29 mouse cellular contexts compared by ENCODE assay signal in the genomic region with DNA sequence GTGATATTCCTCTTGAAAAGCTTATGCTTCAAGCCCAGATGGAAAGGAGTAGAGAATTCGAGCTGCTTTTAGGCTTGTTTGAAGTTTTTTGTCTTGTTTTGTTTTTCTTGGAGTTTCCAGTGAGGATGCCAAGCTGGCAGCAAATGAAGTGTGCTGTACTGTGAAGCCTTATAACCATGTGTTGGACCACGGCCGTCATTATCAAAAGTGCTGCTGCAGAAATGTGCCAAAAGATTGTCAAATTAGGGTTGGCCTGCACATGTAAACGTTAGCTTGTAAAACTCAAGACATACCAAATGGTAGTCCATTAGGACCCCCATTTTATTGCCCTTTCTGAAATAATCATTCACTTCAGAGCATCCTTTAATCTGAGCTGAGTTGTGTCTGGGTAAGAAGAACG.
DNase-seq lines count a peak whose midpoint lies in the region; ATAC-seq and TF ChIP-seq lines count a peak whose summit lies in the region.
"Had no signal": no experiment of that assay in that cellular context is flagged by ENCODE, and none has a peak within 500 bp of the region (broad histone marks: within the 10 kb centered on the region; RNA-seq: fewer than 3 reads in every experiment).

No protein-coding gene starts in this region.

- no peaks in the 10 kb centered on the region for H3K4me1 ChIP-seq in hindbrain, postnatal 0 days (ENCODE audit: insufficient read depth, low read length)
- H3K4me1 ChIP-seq in hindbrain, embryonic 14.5 days (replicated peaks; ENCODE audit: control insufficient read depth, insufficient read depth, low read length) = no peaks in the 10 kb centered on the region; the same call in 1 of the 2 replicates
- no peaks in the 10 kb centered on the region for H3K4me1 ChIP-seq in midbrain, postnatal 0 days (ENCODE audit: insufficient read depth, low read length)
- H3K4me1 ChIP-seq in midbrain, embryonic 15.5 days = peaks cover 7% of the 10 kb centered on the region
- H3K4me1 ChIP-seq in forebrain, postnatal 0 days (ENCODE audit: insufficient read depth) = no peaks in the 10 kb centered on the region
- H3K4me1 ChIP-seq in kidney, embryonic 15.5 days = no peaks in the 10 kb centered on the region
- H3K4me1 ChIP-seq: heart, embryonic 12.5 days; hindbrain, embryonic 13.5 days; neural tube, embryonic 12.5 days had no signal

- peak; percentile 12 for DNase-seq in hindbrain, postnatal 0 days (ENCODE audit: low spot score)
- DNase-seq in hindbrain, embryonic 14.5 days (ENCODE audit: low spot score) = no peak
- peak; percentile 22 for DNase-seq in midbrain, postnatal 0 days (ENCODE audit: low spot score)
- peak; percentile 61 for DNase-seq in forebrain, postnatal 0 days
- no peak for DNase-seq in retina, postnatal 1 day
- DNase-seq: adrenal gland, postnatal 14 days; cerebellum, adult 18-20 months; cerebellum, postnatal 14 days; heart, adult 2 months; heart, postnatal 4 days; kidney, adult 18-20 months; kidney, postnatal 36 days; right cerebral cortex, postnatal 4 days; thymus, adult 2 months; thymus, postnatal 36 days had no signal

- no peaks in the 10 kb centered on the region for H3K9me3 ChIP-seq in hindbrain, postnatal 0 days (ENCODE audit: low read length)
- no peaks in the 10 kb centered on the region for H3K9me3 ChIP-seq in hindbrain, embryonic 14.5 days (ENCODE audit: control insufficient read depth, low read length)
- H3K9me3 ChIP-seq in midbrain, postnatal 0 days (ENCODE audit: low read length) = no peaks in the 10 kb centered on the region
- no peaks in the 10 kb centered on the region for H3K9me3 ChIP-seq in midbrain, embryonic 15.5 days
- H3K9me3 ChIP-seq in forebrain, postnatal 0 days (ENCODE audit: low read length) = no peaks in the 10 kb centered on the region
- H3K9me3 ChIP-seq in kidney, embryonic 15.5 days (replicated peaks) = no peaks in the 10 kb centered on the region
- H3K9me3 ChIP-seq: heart, embryonic 12.5 days; hindbrain, embryonic 13.5 days; limb, embryonic 12.5 days; midbrain, embryonic 10.5 days; neural tube, embryonic 12.5 days had no signal

- no peak overlapping the region for H3K9ac ChIP-seq in hindbrain, postnatal 0 days (replicated peaks; ENCODE audit: low read length)
- H3K9ac ChIP-seq in hindbrain, embryonic 14.5 days = no peak overlapping the region
- H3K9ac ChIP-seq in midbrain, postnatal 0 days (replicated peaks; ENCODE audit: low read length, poor library complexity, severe bottlenecking) = no peak overlapping the region
- no peak overlapping the region for H3K9ac ChIP-seq in midbrain, embryonic 15.5 days
- H3K9ac ChIP-seq in forebrain, postnatal 0 days = no peak overlapping the region
- H3K9ac ChIP-seq in kidney, embryonic 15.5 days = no peak overlapping the region
- H3K9ac ChIP-seq: heart, embryonic 12.5 days; hindbrain, embryonic 13.5 days; limb, embryonic 12.5 days; neural tube, embryonic 12.5 days had no signal

- no peak for TF ChIP-seq CTCF in hindbrain, postnatal 0 days (IDR thresholded peaks at IDR 0.05; ENCODE audit: low read depth)
- TF ChIP-seq CTCF in midbrain, postnatal 0 days (IDR thresholded peaks at IDR 0.05) = no peak
- TF ChIP-seq CTCF in forebrain, postnatal 0 days (IDR thresholded peaks at IDR 0.05; ENCODE audit: low read depth) = no peak

- H3K4me3 ChIP-seq in hindbrain, postnatal 0 days (ENCODE audit: low read length) = no peak overlapping the region
- no peak overlapping the region for H3K4me3 ChIP-seq in hindbrain, embryonic 14.5 days (replicated peaks; ENCODE audit: low read length)
- H3K4me3 ChIP-seq in midbrain, postnatal 0 days (ENCODE audit: low read depth, low read length) = no peak overlapping the region
- H3K4me3 ChIP-seq in midbrain, embryonic 15.5 days = no peak overlapping the region
- H3K4me3 ChIP-seq in forebrain, postnatal 0 days (ENCODE audit: low read depth, low read length) = no peak overlapping the region
- no peak overlapping the region for H3K4me3 ChIP-seq in kidney, embryonic 15.5 days (replicated peaks)
- H3K4me3 ChIP-seq: heart, adult 2 months; heart, embryonic 12.5 days; hindbrain, embryonic 13.5 days; layer of hippocampus, adult 2 months; left cerebral cortex, adult 2 months; limb, embryonic 12.5 days; midbrain, embryonic 10.5 days; myocyte; neural tube, embryonic 12.5 days had no signal

- H3K4me2 ChIP-seq in hindbrain, postnatal 0 days (ENCODE audit: low read depth, low read length) = no peak overlapping the region
- H3K4me2 ChIP-seq in hindbrain, embryonic 14.5 days (replicated peaks) = no peak overlapping the region
- H3K4me2 ChIP-seq in midbrain, postnatal 0 days (ENCODE audit: low read depth, low read length, poor library complexity, severe bottlenecking) = no peak overlapping the region
- H3K4me2 ChIP-seq in midbrain, embryonic 15.5 days = no peak overlapping the region
- H3K4me2 ChIP-seq in forebrain, postnatal 0 days (ENCODE audit: low read depth) = no peak overlapping the region
- no peak overlapping the region for H3K4me2 ChIP-seq in kidney, embryonic 15.5 days
- H3K4me2 ChIP-seq: heart, embryonic 12.5 days; hindbrain, embryonic 13.5 days; limb, embryonic 12.5 days; liver, embryonic 11.5 days; neural tube, embryonic 12.5 days had no signal

- ATAC-seq in hindbrain, postnatal 0 days = no peak
- no peak for ATAC-seq in hindbrain, embryonic 14.5 days (ENCODE audit: low FRiP score)
- no peak for ATAC-seq in midbrain, postnatal 0 days (ENCODE audit: low FRiP score)
- ATAC-seq in midbrain, embryonic 15.5 days (replicated peaks) = no peak
- ATAC-seq in forebrain, postnatal 0 days = no peak
- no peak for ATAC-seq in kidney, embryonic 15.5 days (replicated peaks; ENCODE audit: low FRiP score)
- ATAC-seq: CD4-positive, CD25-positive, alpha-beta regulatory T cell, adult 4 months; inflammation-experienced regulatory T-cells, adult 6 months; midbrain, embryonic 16.5 days had no signal

- no peaks in the 10 kb centered on the region for H3K27me3 ChIP-seq in hindbrain, postnatal 0 days (ENCODE audit: insufficient read depth, low read length)
- no peaks in the 10 kb centered on the region for H3K27me3 ChIP-seq in hindbrain, embryonic 14.5 days (ENCODE audit: control insufficient read depth, insufficient read depth, low read length)
- H3K27me3 ChIP-seq in midbrain, postnatal 0 days (ENCODE audit: insufficient read depth, low read length) = no peaks in the 10 kb centered on the region
- H3K27me3 ChIP-seq in midbrain, embryonic 15.5 days (replicated peaks) = no peaks in the 10 kb centered on the region
- H3K27me3 ChIP-seq in forebrain, postnatal 0 days (ENCODE audit: insufficient read depth, low read length) = no peaks in the 10 kb centered on the region
- H3K27me3 ChIP-seq in kidney, embryonic 15.5 days = no peaks in the 10 kb centered on the region
- H3K27me3 ChIP-seq: heart, embryonic 12.5 days; hindbrain, embryonic 13.5 days; limb, embryonic 12.5 days; neural tube, embryonic 12.5 days had no signal

- H3K27ac ChIP-seq in hindbrain, postnatal 0 days = no peak overlapping the region
- H3K27ac ChIP-seq in hindbrain, embryonic 14.5 days = no peak overlapping the region
- H3K27ac ChIP-seq in midbrain, postnatal 0 days (ENCODE audit: low read depth, low read length) = no peak overlapping the region
- no peak overlapping the region for H3K27ac ChIP-seq in midbrain, embryonic 15.5 days
- H3K27ac ChIP-seq in forebrain, postnatal 0 days (ENCODE audit: low read depth, low read length) = no peak overlapping the region
- no peak overlapping the region for H3K27ac ChIP-seq in kidney, embryonic 15.5 days
- H3K27ac ChIP-seq: heart, adult 2 months; hindbrain, embryonic 13.5 days; layer of hippocampus, adult 2 months; left cerebral cortex, adult 2 months; limb, embryonic 12.5 days; midbrain, embryonic 10.5 days; neural tube, embryonic 12.5 days had no signal

- WGBS in hindbrain, postnatal 0 days = 30% methylated on average over 5 of the region's 5 CpGs
- WGBS in hindbrain, embryonic 14.5 days = 71% methylated on average over 5 of the region's 5 CpGs
- WGBS in midbrain, postnatal 0 days = 54% methylated on average over 5 of the region's 5 CpGs
- 62% methylated on average over 5 of the region's 5 CpGs for WGBS in midbrain, embryonic 15.5 days
- WGBS in forebrain, postnatal 0 days = 26% methylated on average over 5 of the region's 5 CpGs
- WGBS in kidney, embryonic 15.5 days = 34% methylated on average over 5 of the region's 5 CpGs

- H3K36me3 ChIP-seq in hindbrain, postnatal 0 days (ENCODE audit: insufficient read depth, low read length) = no peaks in the 10 kb centered on the region
- H3K36me3 ChIP-seq in hindbrain, embryonic 14.5 days (replicated peaks; ENCODE audit: control insufficient read depth, insufficient read depth) = no peaks in the 10 kb centered on the region
- no peaks in the 10 kb centered on the region for H3K36me3 ChIP-seq in midbrain, postnatal 0 days (ENCODE audit: insufficient read depth, low read length)
- no peaks in the 10 kb centered on the region for H3K36me3 ChIP-seq in midbrain, embryonic 15.5 days (replicated peaks)
- H3K36me3 ChIP-seq in forebrain, postnatal 0 days (ENCODE audit: insufficient read depth) = no peaks in the 10 kb centered on the region
- no peaks in the 10 kb centered on the region for H3K36me3 ChIP-seq in kidney, embryonic 15.5 days
- H3K36me3 ChIP-seq: heart, embryonic 12.5 days; hindbrain, embryonic 13.5 days; limb, embryonic 12.5 days; midbrain, embryonic 10.5 days; neural tube, embryonic 12.5 days had no signal

Comparison
In these comparisons a context has a peak if more than half of its experiments do, and no peak if none do; other contexts are left out.
1. DNase-seq: peak in hindbrain, postnatal 0 days (single experiment), midbrain, postnatal 0 days (single experiment) and forebrain, postnatal 0 days (single experiment); none in hindbrain, embryonic 14.5 days (single experiment) and retina, postnatal 1 day (single experiment).